Mouse (Mus musculus) E14TG2a.4 (cell line): ENCODE measurements at regions not wholly inside any gene's neighbourhood (a gene's known extent, or its start where the extent isn't known, plus 50 kb on each side); places are given as distances from the start of the nearest gene placed in this dataset.

Source experiments
- CTCF ChIP-seq: conservative IDR thresholded peaks from 2 replicates; pipeline ENCODE4 v1.5.1; 2014; ENCODE audit warnings: low read length
- POU5F1 ChIP-seq: IDR thresholded peaks from 2 replicates; pipeline ENCODE4 v1.6.1; 2014; ENCODE audit warnings: low read length, borderline replicate concordance

DNA sequence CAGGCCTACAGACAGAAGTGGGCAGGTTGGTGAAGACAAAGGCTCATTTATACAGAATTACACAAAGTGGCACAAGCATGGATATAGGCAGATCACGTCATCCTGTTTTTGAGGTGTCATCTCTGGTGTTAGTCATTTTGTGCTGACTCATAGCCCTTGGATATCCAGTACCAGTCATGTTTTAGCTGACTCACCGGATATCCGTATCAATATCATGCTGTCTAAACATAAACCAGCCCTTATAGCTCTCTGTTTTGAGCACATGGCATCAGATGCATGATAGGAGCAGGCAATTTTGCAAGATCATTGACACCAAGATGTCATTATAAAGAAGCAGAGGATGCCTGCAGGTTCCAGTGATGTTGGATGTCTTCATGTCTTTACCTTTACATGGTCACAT lies 97.5 kb upstream of the Mki67 start:
- TF ChIP-seq CTCF (no peak), POU5F1 (no peak)
